Mouse (Mus musculus): Measurements from ENCODE around the gene Dgkq.
"Not testable (repeated sequence)": the region's sequence is repeated elsewhere in the genome, so short reads cannot be mapped to it uniquely, and the experiment has no call there.

The Dgkq gene

DNA sequence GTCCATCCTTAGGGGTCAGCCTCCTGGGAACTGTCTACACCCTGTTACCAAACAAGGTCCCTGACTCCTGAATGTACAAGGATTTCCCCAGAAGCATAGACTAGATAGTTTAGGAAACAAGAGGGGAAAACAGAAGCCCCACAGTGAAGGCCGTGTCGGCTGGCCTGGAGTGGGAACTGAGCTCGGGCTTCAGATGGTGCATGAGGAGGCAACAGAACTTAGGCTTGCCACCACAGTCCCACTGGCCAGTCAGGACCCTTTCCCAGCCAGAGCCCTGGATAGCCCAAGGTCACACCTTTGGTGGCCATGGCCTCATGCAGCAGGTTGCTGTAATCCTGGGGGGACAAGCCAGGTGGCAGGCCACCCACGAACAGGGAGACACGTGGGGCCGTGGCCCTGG lies 16.1 kb downstream of the Dgkq start:
- H3K27me3 ChIP-seq (ENCODE audit: control insufficient read depth, insufficient read depth, low read length, poor library complexity, severe bottlenecking) = no peaks in the 10 kb centered on the region
- no peaks in the 10 kb centered on the region; the same call in none of the 2 replicates for H3K36me3 ChIP-seq (ENCODE audit: control insufficient read depth, insufficient read depth, low read length, poor library complexity, severe bottlenecking)
- no peak for DNase-seq (ENCODE audit: low read depth, low spot score)

DNA sequence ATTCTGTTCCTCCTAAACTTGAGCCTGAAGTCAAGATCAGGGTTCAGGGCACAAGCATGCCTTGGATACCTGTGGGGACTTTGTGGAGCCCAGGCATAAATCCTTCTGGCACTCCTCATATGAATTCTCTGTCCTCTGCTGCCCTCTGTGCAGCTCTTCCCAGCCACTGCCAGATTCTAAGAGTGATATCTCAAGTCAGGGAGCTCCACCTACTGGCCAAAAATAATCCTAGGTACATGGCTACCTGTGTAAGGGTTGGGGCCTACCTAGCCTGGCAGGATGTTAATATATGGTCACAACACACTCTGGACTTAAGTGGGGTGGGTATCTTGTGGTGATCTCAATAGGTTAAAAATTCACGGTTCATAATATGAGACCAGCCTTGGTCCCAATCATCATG lies 17.6 kb downstream of the Dgkq start:
- Histone ChIP-seq H3K36me3 (ENCODE audit: control insufficient read depth, insufficient read depth, low read length, poor library complexity, severe bottlenecking) (no peaks in the 10 kb centered on the region; the same call in none of the 2 replicates), H3K27me3 (ENCODE audit: control insufficient read depth, insufficient read depth, low read length, poor library complexity, severe bottlenecking) (no peaks in the 10 kb centered on the region)
- peak; percentile 84 for DNase-seq (ENCODE audit: low read depth, low spot score)

DNA sequence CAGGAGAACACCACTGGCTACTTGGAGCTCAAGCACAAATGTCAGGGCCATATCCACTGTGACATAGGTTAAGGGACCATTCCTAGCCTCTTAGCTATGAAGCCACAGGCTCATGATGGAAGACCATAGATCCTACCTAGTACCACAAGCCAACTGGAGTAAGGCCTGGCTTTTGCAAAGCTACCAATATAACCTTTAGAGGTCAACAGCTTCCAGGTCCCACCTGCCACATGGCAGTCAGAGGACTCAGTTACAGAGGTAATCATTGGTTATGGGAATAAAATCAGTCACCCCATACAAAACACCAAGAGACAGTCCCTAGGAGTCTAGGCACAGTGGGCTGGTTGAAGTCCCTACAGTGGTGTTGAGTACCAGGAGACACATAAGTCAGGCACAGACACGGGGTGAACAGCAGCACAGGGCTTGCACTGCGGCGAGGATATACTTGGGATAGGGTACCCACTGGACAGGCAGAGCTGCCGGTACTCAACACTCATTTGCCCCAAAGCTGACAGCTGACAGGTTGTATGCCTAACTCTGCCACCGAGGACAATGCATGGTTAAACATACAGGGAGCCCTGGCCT lies 18.2 kb downstream of the Dgkq start:
- no peaks in the 10 kb centered on the region for H3K27me3 ChIP-seq (ENCODE audit: control insufficient read depth, insufficient read depth, low read length, poor library complexity, severe bottlenecking)
- no peak for DNase-seq (ENCODE audit: low read depth, low spot score)
- no peaks in the 10 kb centered on the region; the same call in none of the 2 replicates for H3K36me3 ChIP-seq (ENCODE audit: control insufficient read depth, insufficient read depth, low read length, poor library complexity, severe bottlenecking)

DNA sequence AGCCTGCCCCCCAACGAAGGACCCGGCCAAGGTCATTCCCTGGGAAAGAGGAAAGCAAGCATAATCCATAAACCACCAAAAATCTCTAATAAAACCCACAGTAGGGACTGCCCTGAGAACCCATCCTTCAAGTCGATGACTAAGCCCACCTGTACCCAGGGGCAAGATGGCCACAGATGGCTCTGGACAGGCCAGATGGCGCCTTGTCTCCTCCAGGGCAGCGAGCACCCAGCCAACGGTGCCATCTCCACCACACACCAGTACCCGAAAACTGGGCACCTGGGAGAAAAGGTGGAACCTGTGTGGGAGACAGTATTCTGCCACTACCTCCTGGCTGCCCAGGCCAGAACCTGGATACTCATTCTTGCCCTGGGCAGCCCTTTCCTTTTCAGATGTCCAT lies 19.1 kb downstream of the Dgkq start:
- Histone ChIP-seq H3K36me3 (ENCODE audit: control insufficient read depth, insufficient read depth, low read length, poor library complexity, severe bottlenecking) (no peaks in the 10 kb centered on the region; the same call in 1 of the 2 replicates), H3K27me3 (ENCODE audit: control insufficient read depth, insufficient read depth, low read length, poor library complexity, severe bottlenecking) (no peaks in the 10 kb centered on the region)
- DNase-seq (ENCODE audit: low read depth, low spot score) = no peak

DNA sequence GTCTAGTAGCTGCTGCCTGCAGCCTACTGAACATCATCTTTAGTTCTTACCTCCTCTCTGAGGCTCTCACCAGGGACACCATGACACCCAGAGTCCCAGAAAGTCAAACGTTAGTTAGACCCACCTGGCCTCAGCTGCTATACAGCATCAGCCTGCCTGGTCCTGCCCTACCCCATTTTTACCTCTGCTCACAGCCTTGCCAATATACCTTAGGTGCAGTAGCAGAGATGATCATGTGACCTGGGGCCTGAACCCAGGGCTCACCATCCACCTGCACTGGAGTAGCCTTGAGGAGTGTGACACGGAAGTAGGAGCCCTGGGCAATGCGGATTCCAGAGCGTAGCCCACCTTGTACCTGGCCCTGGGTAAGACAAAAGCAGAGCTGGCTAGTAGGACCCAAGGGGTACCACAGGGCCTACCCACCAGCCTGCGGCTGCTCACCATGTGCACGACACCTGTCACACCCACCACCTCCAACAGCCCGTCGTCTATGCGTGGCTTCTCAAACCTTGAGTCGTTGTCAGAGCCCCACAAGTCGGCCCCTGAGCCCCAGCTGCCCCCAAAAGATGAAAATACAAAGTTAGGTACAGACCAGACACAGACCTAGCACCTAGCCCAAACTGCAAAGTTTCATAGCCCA lies 20.4 kb downstream of the Dgkq start:
- DNase-seq (ENCODE audit: low read depth, low spot score) = no peak
- H3K36me3 ChIP-seq (ENCODE audit: control insufficient read depth, insufficient read depth, low read length, poor library complexity, severe bottlenecking) = peaks cover 2% of the 10 kb centered on the region; the same call in 1 of the 2 replicates
- H3K27me3 ChIP-seq (ENCODE audit: control insufficient read depth, insufficient read depth, low read length, poor library complexity, severe bottlenecking) = no peaks in the 10 kb centered on the region

DNA sequence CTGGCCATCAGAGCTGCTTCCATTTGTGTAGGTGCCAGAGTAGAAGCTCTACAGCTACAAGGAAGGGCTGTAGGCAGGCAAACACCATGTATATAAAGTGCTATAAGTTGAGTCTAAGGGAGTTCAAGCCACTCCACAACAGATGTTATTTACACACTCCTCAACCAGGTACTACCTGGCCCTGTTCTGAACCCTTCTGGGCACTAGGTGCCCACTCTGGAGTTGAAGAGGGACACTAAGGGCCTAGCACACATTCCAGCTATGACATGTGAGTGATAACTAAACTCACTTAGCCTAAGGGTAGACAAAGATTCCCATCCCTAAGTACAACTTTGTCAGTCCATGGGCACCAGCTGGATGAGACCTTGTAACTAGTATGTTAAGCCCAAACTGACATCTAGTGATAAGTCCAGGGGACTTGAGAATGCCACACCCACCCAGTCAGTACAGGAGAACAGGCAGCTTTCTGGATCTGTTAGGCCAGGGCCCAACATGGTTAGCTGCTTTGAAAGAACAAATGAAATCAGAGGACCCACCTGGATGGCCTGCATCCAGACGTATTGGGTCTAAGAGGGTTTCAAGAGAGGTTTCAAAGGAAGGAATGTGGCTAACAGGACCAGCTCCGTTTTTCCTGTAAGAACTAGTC lies 21.5 kb downstream of the Dgkq start:
- no peaks in the 10 kb centered on the region for H3K27me3 ChIP-seq (ENCODE audit: control insufficient read depth, insufficient read depth, low read length, poor library complexity, severe bottlenecking)
- H3K36me3 ChIP-seq (ENCODE audit: control insufficient read depth, insufficient read depth, low read length, poor library complexity, severe bottlenecking) = peaks cover 2% of the 10 kb centered on the region; the same call in 1 of the 2 replicates
- no peak for DNase-seq (ENCODE audit: low read depth, low spot score)

DNA sequence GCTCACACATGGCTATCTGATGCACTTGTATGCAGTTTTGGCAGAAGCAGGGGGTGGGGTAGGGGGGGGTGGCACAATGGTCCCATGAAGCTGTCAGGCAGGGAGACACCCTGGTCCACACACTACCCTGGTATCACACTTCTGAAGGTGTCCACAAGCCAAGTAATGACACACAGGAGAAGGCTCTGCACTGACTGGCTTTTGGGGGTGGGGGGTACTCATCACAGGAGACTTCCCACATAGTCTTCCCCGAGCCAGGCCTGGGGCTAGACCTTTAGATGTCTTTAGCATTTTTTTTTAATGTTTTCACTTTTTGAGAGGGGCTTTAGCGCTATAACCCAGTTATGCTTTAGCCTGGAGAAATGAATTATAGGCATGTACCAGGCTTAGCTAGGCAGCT lies 22.2 kb downstream of the Dgkq start:
- DNase-seq (ENCODE audit: low read depth, low spot score) = no peak
- Histone ChIP-seq H3K36me3 (ENCODE audit: control insufficient read depth, insufficient read depth, low read length, poor library complexity, severe bottlenecking) (peaks cover 4% of the 10 kb centered on the region), H3K27me3 (ENCODE audit: control insufficient read depth, insufficient read depth, low read length, poor library complexity, severe bottlenecking) (no peaks in the 10 kb centered on the region)

DNA sequence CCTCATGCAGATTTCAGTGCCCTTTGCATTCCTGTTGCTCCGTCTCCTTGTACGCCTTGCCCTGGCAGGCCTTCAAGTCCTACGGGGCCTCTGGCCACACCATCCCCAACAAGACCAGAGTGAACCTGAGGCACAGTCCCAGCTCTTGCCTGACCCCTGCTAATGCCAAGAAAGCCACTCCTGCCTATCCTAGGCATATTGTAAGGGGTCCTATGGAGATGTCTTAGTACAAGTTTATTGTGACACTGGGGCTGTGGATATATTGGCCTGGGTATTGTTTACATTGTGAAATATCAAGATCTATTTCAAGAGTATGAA lies 23.2 kb downstream of the Dgkq start:
- Histone ChIP-seq H3K36me3 (ENCODE audit: control insufficient read depth, insufficient read depth, low read length, poor library complexity, severe bottlenecking) (peaks cover 4% of the 10 kb centered on the region), H3K27me3 (ENCODE audit: control insufficient read depth, insufficient read depth, low read length, poor library complexity, severe bottlenecking) (no peaks in the 10 kb centered on the region)
- DNase-seq (ENCODE audit: low read depth, low spot score) = no peak

DNA sequence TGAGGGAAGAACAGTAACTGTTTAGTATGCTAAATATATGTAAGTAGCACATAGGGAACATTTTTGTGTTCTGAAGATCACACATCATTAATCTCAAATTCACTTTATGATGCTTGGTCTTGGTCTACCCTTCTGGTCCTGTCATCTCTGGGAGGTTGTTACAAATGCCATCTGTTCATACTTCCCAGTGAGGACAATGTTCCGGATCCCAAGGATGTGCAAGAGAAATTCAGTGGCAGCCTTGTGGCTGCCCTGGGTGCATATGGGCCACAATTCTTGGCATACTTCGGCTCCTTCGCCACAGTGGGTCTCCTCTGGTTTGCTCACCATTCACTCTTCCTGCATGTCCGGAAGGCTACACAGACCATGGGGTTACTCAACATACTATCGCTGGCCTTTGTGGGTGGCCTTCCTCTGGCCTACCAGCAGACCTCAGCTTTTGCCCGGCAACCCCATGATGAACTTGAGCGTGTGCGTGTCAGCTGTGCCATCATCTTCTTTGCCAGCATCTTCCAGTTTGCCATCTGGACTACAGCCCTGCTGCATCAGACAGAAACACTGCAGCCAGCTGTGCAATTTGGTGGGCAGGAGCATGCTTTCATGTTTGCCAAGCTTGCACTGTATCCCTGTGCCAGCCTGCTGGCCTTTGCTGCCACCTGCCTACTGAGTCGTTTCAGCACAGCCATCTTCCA lies 23.7 kb downstream of the Dgkq start:
- Histone ChIP-seq H3K27me3 (ENCODE audit: control insufficient read depth, insufficient read depth, low read length, poor library complexity, severe bottlenecking) (no peaks in the 10 kb centered on the region), H3K36me3 (ENCODE audit: control insufficient read depth, insufficient read depth, low read length, poor library complexity, severe bottlenecking) (peaks cover 4% of the 10 kb centered on the region)
- no peak for DNase-seq (ENCODE audit: low read depth, low spot score)

DNA sequence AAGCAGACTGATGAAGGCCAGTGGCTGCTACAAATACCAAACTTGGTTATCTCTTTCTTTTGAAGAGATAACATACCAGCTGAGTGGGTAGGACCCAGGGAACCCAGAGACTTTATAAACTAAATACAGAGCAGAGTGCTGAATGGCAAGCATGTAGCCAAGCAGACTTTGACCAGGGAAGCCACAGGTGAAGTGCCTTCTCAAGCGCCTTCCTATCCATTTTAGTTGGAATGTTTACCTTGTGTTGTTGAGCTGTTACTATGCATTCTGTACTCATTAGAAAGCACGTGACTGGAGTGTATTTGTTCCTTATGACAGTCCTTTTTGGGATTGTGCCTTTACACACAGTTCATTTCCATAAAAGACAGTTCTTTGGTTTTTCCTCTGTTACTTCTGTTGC lies 25.8 kb downstream of the Dgkq start:
- H3K36me3 ChIP-seq (ENCODE audit: control insufficient read depth, insufficient read depth, low read length, poor library complexity, severe bottlenecking) = peaks cover 4% of the 10 kb centered on the region
- DNase-seq (ENCODE audit: low read depth, low spot score) = no peak
- no peaks in the 10 kb centered on the region for H3K27me3 ChIP-seq (ENCODE audit: control insufficient read depth, insufficient read depth, low read length, poor library complexity, severe bottlenecking)

DNA sequence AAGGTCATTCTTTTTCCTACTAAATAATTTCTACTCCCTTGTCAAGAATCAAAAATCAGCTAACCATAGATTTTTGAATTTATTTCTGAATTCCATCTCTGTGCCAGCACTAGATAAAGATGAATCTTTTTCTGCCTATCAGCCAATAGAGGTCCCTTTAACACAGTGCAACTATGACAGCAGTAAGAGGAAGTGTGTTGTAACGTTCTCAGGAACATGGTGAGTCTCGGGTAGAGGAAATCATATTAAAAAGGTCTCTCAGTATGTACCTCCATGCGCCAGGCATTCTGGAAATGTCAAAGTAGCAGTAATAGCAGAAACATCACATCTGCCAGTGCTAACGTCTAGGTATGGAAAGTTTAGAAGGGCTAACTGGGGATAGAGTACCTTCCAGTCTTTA lies 33.3 kb downstream of the Dgkq start:
- Histone ChIP-seq H3K27me3 (ENCODE audit: control insufficient read depth, insufficient read depth, low read length, poor library complexity, severe bottlenecking) (no peaks in the 10 kb centered on the region), H3K36me3 (ENCODE audit: control insufficient read depth, insufficient read depth, low read length, poor library complexity, severe bottlenecking) (no peaks in the 10 kb centered on the region; the same call in 1 of the 2 replicates)
- DNase-seq (ENCODE audit: low read depth, low spot score) = peak; percentile 24

DNA sequence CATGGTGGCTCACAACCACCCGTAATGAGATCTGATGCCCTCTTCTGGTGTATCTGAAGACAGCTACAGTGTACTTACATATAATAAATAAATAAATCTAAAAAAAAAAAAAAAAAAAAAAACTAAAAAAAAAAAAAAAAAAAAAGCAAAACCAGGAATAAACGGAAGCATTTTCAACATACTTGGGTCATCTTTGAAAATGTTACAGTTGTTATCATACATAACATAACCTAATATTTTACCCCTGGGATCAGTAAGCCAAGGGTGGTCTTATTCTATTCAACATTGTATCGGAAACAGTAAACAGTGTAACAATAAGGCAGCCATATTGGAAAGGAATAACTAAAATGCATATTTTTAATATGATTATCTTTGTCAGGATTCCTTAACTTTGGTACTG lies 35.4 kb downstream of the Dgkq start:
- DNase-seq (ENCODE audit: low read depth, low spot score); H3K36me3 ChIP-seq (ENCODE audit: control insufficient read depth, insufficient read depth, low read length, poor library complexity, severe bottlenecking); H3K27me3 ChIP-seq (ENCODE audit: control insufficient read depth, insufficient read depth, low read length, poor library complexity, severe bottlenecking): not testable (repeated sequence)

DNA sequence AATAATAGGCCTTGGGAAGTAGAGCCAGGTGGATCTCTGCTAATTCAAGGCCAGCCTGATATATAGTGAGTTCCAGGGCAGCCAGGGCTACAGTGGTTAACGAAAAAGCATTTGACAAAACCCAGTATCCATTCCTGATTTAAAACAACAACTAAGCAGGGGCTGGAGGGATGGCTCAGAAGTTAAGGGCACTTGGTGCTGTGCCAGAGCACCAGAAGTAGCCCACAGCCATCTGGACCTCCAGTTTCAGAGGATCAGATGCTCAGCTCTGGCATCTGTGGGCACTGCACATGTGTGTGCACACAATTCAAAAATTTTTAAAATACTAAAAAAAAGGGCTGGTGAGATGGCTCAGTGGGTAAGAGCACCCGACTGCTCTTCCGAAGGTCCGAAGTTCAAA lies 35.8 kb downstream of the Dgkq start:
- H3K27me3 ChIP-seq (ENCODE audit: control insufficient read depth, insufficient read depth, low read length, poor library complexity, severe bottlenecking) = no peaks in the 10 kb centered on the region
- no peaks in the 10 kb centered on the region for H3K36me3 ChIP-seq (ENCODE audit: control insufficient read depth, insufficient read depth, low read length, poor library complexity, severe bottlenecking)
- no peak for DNase-seq (ENCODE audit: low read depth, low spot score)

DNA sequence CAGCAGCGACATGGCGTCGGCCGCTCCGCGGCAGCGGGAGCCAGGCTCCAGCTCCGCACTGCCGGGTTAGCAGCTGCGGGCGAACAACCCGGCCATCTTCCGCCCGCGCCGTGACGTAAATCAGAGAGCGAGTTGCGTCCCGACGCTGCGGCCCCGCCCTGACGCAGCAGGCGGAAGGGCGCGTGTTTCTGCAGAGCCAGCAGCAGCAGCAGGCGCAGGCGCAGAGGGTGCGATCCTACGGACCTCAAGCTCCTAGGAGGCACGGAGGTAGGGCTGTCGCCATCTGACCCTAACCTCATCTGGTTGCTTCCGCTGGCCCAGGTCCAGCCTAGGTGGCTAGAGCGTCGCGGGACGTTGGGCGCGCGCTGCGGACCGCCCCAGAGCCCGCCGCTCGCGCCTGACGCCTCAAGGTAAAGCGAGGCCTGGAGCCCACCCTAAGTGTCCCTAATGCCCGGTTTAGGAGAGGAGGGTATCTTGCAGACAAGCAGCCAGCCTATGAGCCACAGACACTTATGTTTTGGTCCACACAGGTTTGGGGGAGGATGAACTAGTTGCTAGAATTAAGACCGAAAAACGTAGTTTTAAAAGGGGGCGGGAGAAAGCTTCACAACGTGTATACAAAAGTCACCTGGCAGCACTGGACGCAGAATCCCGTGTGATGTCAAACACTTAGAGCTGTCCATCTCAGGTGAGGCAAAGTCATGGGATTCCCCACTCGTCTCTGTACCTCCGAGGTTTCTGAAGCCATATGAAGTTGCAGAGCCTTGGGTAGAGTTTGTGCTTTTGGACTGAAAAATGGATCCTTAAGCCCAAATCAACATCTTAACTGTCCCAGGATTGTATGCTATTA lies 39.6 kb downstream of the Dgkq start, which contains the start of the genes Gak and Tmem175:
Gene Gak, minus strand, starts transcription at position 122 of the 850 bp plus-strand sequence.
Gene Tmem175, plus strand, starts transcription at position 137 of the 850 bp plus-strand sequence.
- peak; percentile 96 for DNase-seq (ENCODE audit: low read depth, low spot score)
- no peaks in the 10 kb centered on the region for H3K27me3 ChIP-seq (ENCODE audit: control insufficient read depth, insufficient read depth, low read length, poor library complexity, severe bottlenecking)
- 0 out of 2 replicates have a peak, but pooled peaks cover 2% of the 10 kb centered on the region for H3K36me3 ChIP-seq (ENCODE audit: control insufficient read depth, insufficient read depth, low read length, poor library complexity, severe bottlenecking)

All from splenic B cell, adult 2 months (primary cell).